ENCODE assay signal across 9 mouse cellular contexts in the genomic region with DNA sequence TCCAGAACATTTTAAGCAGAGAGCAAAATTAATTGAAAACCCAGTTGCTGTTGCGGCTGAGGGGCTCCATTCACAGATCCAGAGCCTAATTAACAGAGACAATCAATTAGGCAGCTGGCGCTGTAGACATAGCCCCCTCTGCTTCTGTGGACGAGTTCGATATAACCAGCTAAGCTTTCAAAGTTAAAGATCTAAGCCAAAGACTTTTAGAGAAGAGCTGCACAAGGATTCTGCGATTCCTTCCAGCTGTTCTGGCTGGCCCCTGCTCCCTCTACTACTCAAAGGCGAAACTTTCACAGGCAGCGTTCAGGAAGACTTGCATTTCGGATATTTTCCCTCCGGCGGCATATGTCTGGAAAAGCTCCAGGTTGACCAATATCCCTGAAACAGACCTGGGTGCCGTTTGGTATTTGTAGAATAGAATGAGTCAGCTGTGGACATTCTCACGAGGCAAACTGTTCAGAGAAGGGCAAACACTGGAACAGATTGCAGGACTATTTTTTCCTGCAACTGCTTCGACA. TPM values are rescaled to one million over a fixed set of nuclear protein-coding genes. Genes with fewer than 3 reads are reported as not detected.
DNase-seq lines count a peak whose midpoint lies in the region; ATAC-seq lines count a peak whose summit lies in the region.
"Had no signal": no experiment of that assay in that cellular context is flagged by ENCODE, and none has a peak within 500 bp of the region (broad histone marks: within the 10 kb centered on the region; RNA-seq: fewer than 3 reads in every experiment).

No protein-coding gene starts in this region.

- no peak overlapping the region for H3K9ac ChIP-seq in embryonic facial prominence, embryonic 12.5 days
- H3K9ac ChIP-seq in neural tube, embryonic 13.5 days = no peak overlapping the region
- H3K9ac ChIP-seq in intestine, embryonic 14.5 days (ENCODE audit: low read length) = 0 out of 2 replicates have a peak overlapping the region, but pooled peaks have one; percentile 2

- H3K36me3 ChIP-seq in embryonic facial prominence, embryonic 12.5 days = no peaks in the 10 kb centered on the region
- H3K36me3 ChIP-seq in embryonic facial prominence, embryonic 10.5 days (replicated peaks) = no peaks in the 10 kb centered on the region
- H3K36me3 ChIP-seq in neural tube, embryonic 13.5 days = no peaks in the 10 kb centered on the region
- H3K36me3 ChIP-seq in intestine, embryonic 14.5 days (ENCODE audit: control insufficient read depth, insufficient read depth, low read length) = no peaks in the 10 kb centered on the region

- no peak for ATAC-seq in embryonic facial prominence, embryonic 12.5 days (ENCODE audit: insufficient number of reproducible peaks, insufficient read depth, low FRiP score, low TSS enrichment)
- ATAC-seq in neural tube, embryonic 13.5 days (ENCODE audit: low read depth) = no peak; the same call in 1 of the 2 replicates
- ATAC-seq in intestine, embryonic 14.5 days (replicated peaks; ENCODE audit: low FRiP score, low TSS enrichment, low read depth) = no peak
- no peak for ATAC-seq in erythroid progenitor cell, adult 5-6 weeks (replicated peaks; ENCODE audit: low FRiP score, poor library complexity, severe bottlenecking)

- no peak overlapping the region for H3K4me3 ChIP-seq in embryonic facial prominence, embryonic 12.5 days
- H3K4me3 ChIP-seq in embryonic facial prominence, embryonic 10.5 days = no peak overlapping the region
- H3K4me3 ChIP-seq in neural tube, embryonic 13.5 days = no peak overlapping the region
- H3K4me3 ChIP-seq in intestine, embryonic 14.5 days (ENCODE audit: low read depth, low read length) = no peak overlapping the region

- H3K9me3 ChIP-seq in embryonic facial prominence, embryonic 12.5 days = no peaks in the 10 kb centered on the region
- H3K9me3 ChIP-seq in embryonic facial prominence, embryonic 10.5 days = no peaks in the 10 kb centered on the region
- no peaks in the 10 kb centered on the region for H3K9me3 ChIP-seq in neural tube, embryonic 13.5 days
- no peaks in the 10 kb centered on the region for H3K9me3 ChIP-seq in intestine, embryonic 14.5 days (ENCODE audit: control insufficient read depth, low read length)

- 0 out of 2 replicates have a peak overlapping the region, but pooled peaks have one; percentile 13 for H3K4me2 ChIP-seq in embryonic facial prominence, embryonic 12.5 days (replicated peaks)
- peak overlapping the region; percentile 9; the same call in 1 of the 2 replicates for H3K4me2 ChIP-seq in neural tube, embryonic 13.5 days
- H3K4me2 ChIP-seq in intestine, embryonic 14.5 days (ENCODE audit: low read length) = peak overlapping the region; percentile 30

- 0 out of 2 replicates have a peak overlapping the region, but pooled peaks have one; percentile 17 for H3K27ac ChIP-seq in embryonic facial prominence, embryonic 12.5 days
- no peak overlapping the region for H3K27ac ChIP-seq in embryonic facial prominence, embryonic 10.5 days (replicated peaks)
- H3K27ac ChIP-seq in neural tube, embryonic 13.5 days (replicated peaks) = peak overlapping the region; percentile 71; the same call in 1 of the 2 replicates
- H3K27ac ChIP-seq in intestine, embryonic 14.5 days (ENCODE audit: low read depth) = peak overlapping the region; percentile 40

- H3K27me3 ChIP-seq in embryonic facial prominence, embryonic 12.5 days = no peaks in the 10 kb centered on the region
- H3K27me3 ChIP-seq in embryonic facial prominence, embryonic 10.5 days (replicated peaks; ENCODE audit: low read depth, poor library complexity, severe bottlenecking) = no peaks in the 10 kb centered on the region
- no peaks in the 10 kb centered on the region for H3K27me3 ChIP-seq in neural tube, embryonic 13.5 days
- no peaks in the 10 kb centered on the region for H3K27me3 ChIP-seq in intestine, embryonic 14.5 days (replicated peaks; ENCODE audit: control insufficient read depth, insufficient read depth, low read length)

- peaks cover 19% of the 10 kb centered on the region for H3K4me1 ChIP-seq in embryonic facial prominence, embryonic 12.5 days
- H3K4me1 ChIP-seq in embryonic facial prominence, embryonic 10.5 days = peaks cover 27% of the 10 kb centered on the region
- peaks cover 28% of the 10 kb centered on the region for H3K4me1 ChIP-seq in neural tube, embryonic 13.5 days (replicated peaks)
- H3K4me1 ChIP-seq in intestine, embryonic 14.5 days (replicated peaks; ENCODE audit: control insufficient read depth, insufficient read depth, low read length) = peaks cover 22% of the 10 kb centered on the region

- no peak for DNase-seq in embryonic facial prominence, embryonic 10.5 days (ENCODE audit: low spot score)
- no peak for DNase-seq in neural tube, embryonic 10.5 days (ENCODE audit: extremely low spot score, low spot score)
- peak; percentile 59 for DNase-seq in intestine, embryonic 14.5 days (ENCODE audit: low spot score)
- DNase-seq in telencephalon, adult 2 months (ENCODE audit: low read depth, low spot score) = peak; percentile 35
- no peak for DNase-seq in layer of hippocampus, postnatal 10 days (ENCODE audit: low spot score in 2 of 2)
- DNase-seq: embryo, embryonic 11 days had no signal

- WGBS in embryonic facial prominence, embryonic 12.5 days = 41% methylated on average over 13 of the region's 13 CpGs
- WGBS in embryonic facial prominence, embryonic 10.5 days = 64% methylated on average over 13 of the region's 13 CpGs
- WGBS in neural tube, embryonic 13.5 days = 49% methylated on average over 13 of the region's 13 CpGs
- 15% methylated on average over 13 of the region's 13 CpGs for WGBS in intestine, embryonic 14.5 days

RNA-seq across cellular contexts. Expression of gene Dhx40, which starts 45.0 kb away (rescaled TPM):
- polyA plus RNA-seq in embryonic facial prominence, embryonic 12.5 days (2016; fragmentation: Nextera tagmentation; extraction: Ambion mirVana) = 29.0 and 31.2 TPM in 2 replicates
- 34.6 and 36.2 TPM in 2 replicates for polyA plus RNA-seq in embryonic facial prominence, embryonic 10.5 days (2016; fragmentation: Nextera tagmentation; extraction: Ambion mirVana)
- polyA plus RNA-seq in neural tube, embryonic 13.5 days (2015; fragmentation: Nextera tagmentation; extraction: Ambion mirVana) = 24.2 and 27.8 TPM in 2 replicates
- polyA plus RNA-seq in intestine, embryonic 14.5 days (2014; fragmentation: Nextera tagmentation; extraction: Ambion mirVana) = 19.5 and 20.1 TPM in 2 replicates
- total RNA-seq in layer of hippocampus, postnatal 10 days (2021) = 10 to 100 TPM; 21.6 to 24.6 TPM
- 11.5 and 26.8 TPM in 2 replicates for total RNA-seq in erythroid progenitor cell, adult 5-6 weeks (2015; ENCODE audit: low replicate concordance)
- 20.6 and 22.7 TPM in 2 replicates for total RNA-seq in erythroid progenitor cell, adult 5-6 weeks (2017; ENCODE audit: low replicate concordance)

Comparison
In these comparisons a context has a peak if more than half of its experiments do, and no peak if none do; other contexts are left out.
1. DNase-seq: peak in intestine, embryonic 14.5 days (single experiment) and telencephalon, adult 2 months (single experiment); none in embryonic facial prominence, embryonic 10.5 days (single experiment), neural tube, embryonic 10.5 days (single experiment) and layer of hippocampus, postnatal 10 days (0 of 2).
2. Peak in every context shown above with its lines, with median percentiles within 50 percentile points of each other: H3K4me2 ChIP-seq.